Mouse (Mus musculus) small intestine, adult 2 months (tissue): Measurements from ENCODE around the gene Vasn. TPM values are rescaled to one million over a fixed set of nuclear protein-coding genes. Genes with fewer than 3 reads are reported as not detected.
A peak's percentile ranks its signal among the peaks of the same experiment; 100 is the strongest.

Experiments
- H3K27ac ChIP-seq: fragments of 200-500 bp; 2 replicates; pipeline ENCODE4 v1.5.1; 2012; ENCODE audit warnings: low read depth, low read length, control low read depth, inconsistent platforms; ENCODE audit not compliant: insufficient read depth
- H3K27me3 ChIP-seq: fragments of 200-500 bp; 2 replicates; pipeline ENCODE4 v1.6.1; 2012; ENCODE audit warnings: mild to moderate bottlenecking, moderate library complexity, low read length, inconsistent platforms; ENCODE audit not compliant: control insufficient read depth, insufficient read depth
- H3K36me3 ChIP-seq: fragments of 200-500 bp; 2 replicates; pipeline ENCODE4 v1.6.1; 2012; ENCODE audit warnings: mild to moderate bottlenecking, low read length, control low read depth, inconsistent platforms; ENCODE audit not compliant: control insufficient read depth, insufficient read depth
- H3K4me1 ChIP-seq: fragments of 200-500 bp; 2 replicates; pipeline ENCODE4 v1.6.1; 2012; ENCODE audit warnings: low read length, inconsistent platforms, mixed read lengths; ENCODE audit not compliant: control insufficient read depth, insufficient read depth, insufficient read length
- H3K4me3 ChIP-seq: fragments of 200-500 bp; 2 replicates; pipeline ENCODE4 v1.5.1; 2012; ENCODE audit warnings: low read depth, mild to moderate bottlenecking, control low read depth, inconsistent platforms, low read length, moderate library complexity
- CTCF ChIP-seq: fragments of 200-500 bp; IDR thresholded peaks from 2 replicates; pipeline ENCODE4 v1.5.1; 2012; ENCODE audit warnings: low read depth, mild to moderate bottlenecking, control low read depth, inconsistent platforms, low read length, moderate library complexity, mixed read lengths; ENCODE audit not compliant: insufficient replicate concordance, insufficient read length; ENCODE audit errors: extremely low read depth
- POLR2A ChIP-seq: fragments of 200-500 bp; IDR thresholded peaks from 2 replicates; pipeline ENCODE4 v1.6.1; 2012; ENCODE audit warnings: low read depth, mild to moderate bottlenecking, control low read depth, inconsistent platforms, low read length, moderate library complexity
- WGBS: fragments of 180-500 bp; shearing (Covaris S2); methylation state at CpG from one replicate; pipeline ENCODE4 v1.1.7; 2018; 5-methylcytosine and 5-hydroxymethylcytosine counted together
- polyA plus RNA-seq: library from polyadenylated mRNA; depleted of rRNA; stranded (reverse); fragments of >200 nt; gene quantifications from 2 replicates; pipeline ENCODE4 v1.2.3, GENCODE M21; 2012

The Vasn gene
- polyA plus RNA-seq, 1 experiment, result 6.5 TPM

GRCm38 (mm10) chr16:4602189-4602588 is 37.6 kb upstream of the Vasn start:
- 15% methylated on average over 3 of the region's 3 CpGs for WGBS
- Histone ChIP-seq H3K4me3 (no peak overlapping the region), H3K27me3 (no peaks in the 10 kb centered on the region), H3K4me1 (peaks cover 31% of the 10 kb centered on the region), H3K27ac (no peak overlapping the region), H3K36me3 (no peaks in the 10 kb centered on the region)
- no peak for TF ChIP-seq POLR2A
- no peak for TF ChIP-seq CTCF

DNA sequence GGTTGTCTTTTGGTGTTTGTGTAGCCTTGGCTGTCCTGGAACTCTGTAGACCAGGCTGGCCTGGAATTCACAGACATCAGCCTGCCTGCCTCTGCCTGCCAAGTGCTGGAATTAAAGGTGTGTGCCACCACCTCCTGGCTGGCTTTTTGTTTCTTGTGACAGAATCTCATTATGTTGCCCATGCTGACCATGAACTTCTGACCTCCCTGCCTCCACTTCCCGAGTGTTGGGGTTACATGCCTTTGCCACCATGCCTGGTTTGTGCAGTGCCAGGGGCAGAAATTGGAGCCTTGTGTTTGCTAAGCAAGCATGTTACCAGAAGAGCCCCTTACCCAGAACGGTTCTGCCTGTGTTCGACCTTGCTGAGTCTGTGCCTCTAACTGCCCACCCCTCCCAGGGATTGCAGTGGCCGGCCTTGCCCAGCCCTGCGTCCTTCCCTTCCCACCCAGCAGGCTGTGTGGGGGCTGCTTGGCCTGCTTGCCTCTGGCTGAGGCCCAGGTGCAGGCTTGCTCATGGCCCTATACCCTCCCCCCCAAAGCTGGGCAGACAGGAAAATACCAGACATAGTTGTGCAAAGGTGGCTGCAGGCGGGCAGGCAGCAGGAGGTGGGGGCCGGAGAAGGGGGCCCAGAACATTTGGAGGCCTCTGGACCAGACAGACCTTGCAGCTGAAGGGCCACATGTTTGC is 36.8 kb upstream of the Vasn start:
- Histone ChIP-seq H3K4me1 (peaks cover 34% of the 10 kb centered on the region), H3K27ac (no peak overlapping the region), H3K27me3 (no peaks in the 10 kb centered on the region), H3K4me3 (no peak overlapping the region), H3K36me3 (no peaks in the 10 kb centered on the region)
- WGBS, result 73% methylated on average over 7 of the region's 7 CpGs
- TF ChIP-seq CTCF, result no peak
- TF ChIP-seq POLR2A, result no peak

- WGBS, result 84% methylated on average over 1 of the region's 1 CpGs
- TF ChIP-seq POLR2A (no peak), CTCF (no peak)
- Histone ChIP-seq H3K36me3 (no peaks in the 10 kb centered on the region), H3K4me1 (peaks cover 34% of the 10 kb centered on the region), H3K27ac (no peak overlapping the region), H3K4me3 (no peak overlapping the region), H3K27me3 (no peaks in the 10 kb centered on the region)
Measured at GRCm38 (mm10) chr16:4603453-4603837, 36.3 kb upstream of the Vasn start.

DNA sequence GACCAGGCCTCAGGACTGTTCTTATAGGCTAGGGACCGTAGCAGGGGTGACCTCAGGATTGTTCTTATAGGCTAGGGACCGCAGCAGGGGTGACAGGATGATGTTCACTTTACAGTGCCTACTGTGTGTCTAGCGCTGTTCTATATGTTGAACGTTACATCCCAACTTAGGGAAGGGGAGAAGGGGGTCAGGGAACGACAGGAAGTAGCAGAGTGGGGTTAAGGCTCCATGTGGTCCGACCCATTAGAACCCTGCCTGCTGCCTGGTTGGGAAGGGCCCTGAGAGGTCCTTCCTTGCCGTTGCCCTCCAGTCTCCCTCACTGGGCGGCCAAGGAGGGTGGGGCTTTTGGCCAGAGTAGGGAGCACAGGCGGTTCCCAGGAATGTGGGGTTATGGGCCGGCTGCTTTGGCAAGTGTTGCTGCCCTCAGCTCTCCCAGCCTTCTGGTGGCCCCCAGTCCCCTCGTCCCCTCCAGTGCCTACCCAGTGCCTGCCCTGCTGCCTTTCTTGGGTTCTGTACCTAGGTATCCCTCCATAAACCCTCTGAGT is 35.4 kb upstream of the Vasn start:
- Histone ChIP-seq H3K27ac (no peak overlapping the region), H3K4me1 (peaks cover 34% of the 10 kb centered on the region)

GRCm38 (mm10) chr16:4605514-4606131 is 34.1 kb upstream of the Vasn start:
- Histone ChIP-seq H3K36me3 (no peaks in the 10 kb centered on the region), H3K27ac (peak overlapping the region; percentile 60), H3K4me3 (no peak overlapping the region), H3K4me1 (peaks cover 34% of the 10 kb centered on the region), H3K27me3 (no peaks in the 10 kb centered on the region)
- TF ChIP-seq POLR2A, result no peak
- TF ChIP-seq CTCF, result no peak
- 53% methylated on average over 13 of the region's 13 CpGs for WGBS

More for the DNA sequence above, 35.4 kb upstream of the Vasn start:
- WGBS, result 70% methylated on average over 11 of the region's 11 CpGs
- H3K36me3 ChIP-seq, result no peaks in the 10 kb centered on the region
- TF ChIP-seq POLR2A, result no peak
- TF ChIP-seq CTCF, result no peak
- H3K27me3 ChIP-seq, result no peaks in the 10 kb centered on the region
- no peak overlapping the region for H3K4me3 ChIP-seq

- H3K27ac ChIP-seq, result peak overlapping the region; percentile 60
- 21% methylated on average over 5 of the region's 5 CpGs for WGBS
- TF ChIP-seq POLR2A (no peak), CTCF (peak; percentile 66; the same call in 1 of the 2 replicates)
Measured at GRCm38 (mm10) chr16:4606431-4607084, 33.2 kb upstream of the Vasn start.

More at GRCm38 (mm10) chr16:4606431-4607084, 33.2 kb upstream of the Vasn start:
- Histone ChIP-seq H3K36me3 (no peaks in the 10 kb centered on the region), H3K27me3 (no peaks in the 10 kb centered on the region), H3K4me3 (no peak overlapping the region), H3K4me1 (peaks cover 34% of the 10 kb centered on the region)
